Mouse (Mus musculus): ENCODE results near the gene Crim1. TPM values are rescaled to one million over a fixed set of nuclear protein-coding genes. Genes with fewer than 3 reads are reported as not detected.

Crim1 gene
- polyA plus RNA-seq, 2 experiments = 10.5 to 22.9 TPM

GRCm38 (mm10) chr17:78280991-78281712 lies 81.1 kb downstream of the Crim1 start:
- no peak for TF ChIP-seq POLR2A (IDR thresholded peaks at IDR 0.05; ENCODE audit: borderline replicate concordance, extremely low read depth, insufficient read depth, insufficient read length)
- 62% methylated on average over 18 of the region's 18 CpGs for WGBS
- peaks cover 11% of the 10 kb centered on the region; the same call in 1 of the 2 replicates for H3K36me3 ChIP-seq (ENCODE audit: control insufficient read depth, insufficient read depth, low read length)
- H3K9ac ChIP-seq (ENCODE audit: low read depth, low read length, severe bottlenecking) = no peak overlapping the region
- H3K27me3 ChIP-seq (ENCODE audit: control insufficient read depth, insufficient read depth, low read length) = no peaks in the 10 kb centered on the region
- no peak overlapping the region for H3K4me3 ChIP-seq (replicated peaks; ENCODE audit: low read length)
- H3K4me1 ChIP-seq (ENCODE audit: control insufficient read depth, insufficient read depth, low read length) = peaks cover 8% of the 10 kb centered on the region
- no peak overlapping the region for H3K27ac ChIP-seq (replicated peaks; ENCODE audit: low read depth, low read length)
- DNase-seq (ENCODE audit: low spot score) (no peak), ATAC-seq (ENCODE audit: low FRiP score, low read depth) (no peak)
- H3K9me3 ChIP-seq (ENCODE audit: control insufficient read depth, low read length) = no peaks in the 10 kb centered on the region
- no peak overlapping the region for H3K4me2 ChIP-seq (replicated peaks; ENCODE audit: low read depth, low read length, severe bottlenecking)

- H3K4me2 ChIP-seq (replicated peaks; ENCODE audit: low read depth, low read length, severe bottlenecking) = no peak overlapping the region
- H3K9me3 ChIP-seq (ENCODE audit: control insufficient read depth, low read length) = no peaks in the 10 kb centered on the region
- DNase-seq (ENCODE audit: low spot score) = peak; percentile 44
- ATAC-seq (ENCODE audit: low FRiP score, low read depth) = no peak
- 56% methylated on average over 11 of the region's 11 CpGs for WGBS
- H3K4me3 ChIP-seq (replicated peaks; ENCODE audit: low read length) = no peak overlapping the region
- H3K36me3 ChIP-seq (ENCODE audit: control insufficient read depth, insufficient read depth, low read length) = peaks cover 14% of the 10 kb centered on the region; the same call in 1 of the 2 replicates
- H3K4me1 ChIP-seq (ENCODE audit: control insufficient read depth, insufficient read depth, low read length) = peaks cover 8% of the 10 kb centered on the region
- H3K27me3 ChIP-seq (ENCODE audit: control insufficient read depth, insufficient read depth, low read length) = no peaks in the 10 kb centered on the region
- no peak for TF ChIP-seq POLR2A (IDR thresholded peaks at IDR 0.05; ENCODE audit: borderline replicate concordance, extremely low read depth, insufficient read depth, insufficient read length)
- no peak overlapping the region for H3K9ac ChIP-seq (ENCODE audit: low read depth, low read length, severe bottlenecking)
- H3K27ac ChIP-seq (replicated peaks; ENCODE audit: low read depth, low read length) = 0 out of 2 replicates have a peak overlapping the region, but pooled peaks have one; percentile 6
Measured at GRCm38 (mm10) chr17:78283271-78283992, 83.4 kb downstream of the Crim1 start.

DNA sequence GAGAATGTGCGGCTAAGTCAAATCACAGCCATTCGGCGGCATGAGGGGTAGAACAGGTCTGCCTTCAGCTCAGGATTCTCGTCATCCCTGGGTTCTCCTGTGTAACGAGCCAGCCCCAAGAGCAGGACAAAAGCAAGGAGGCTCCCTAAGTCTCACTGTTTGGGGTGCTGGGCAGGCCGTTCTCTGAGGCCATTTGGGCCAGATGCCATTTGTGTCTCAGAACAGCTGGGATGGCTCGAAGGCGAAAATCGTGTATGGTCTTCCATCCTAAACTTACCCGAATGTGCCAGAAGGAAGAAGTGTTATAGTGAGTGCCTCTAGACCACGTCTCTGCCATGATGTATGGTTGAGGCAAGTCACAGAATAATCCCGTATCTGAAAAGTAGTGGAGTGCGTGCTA lies 86.0 kb downstream of the Crim1 start:
- Histone ChIP-seq H3K4me2 (replicated peaks; ENCODE audit: low read depth, low read length, severe bottlenecking) (no peak overlapping the region), H3K4me3 (replicated peaks; ENCODE audit: low read length) (no peak overlapping the region), H3K36me3 (ENCODE audit: control insufficient read depth, insufficient read depth, low read length) (peaks cover 14% of the 10 kb centered on the region; the same call in 1 of the 2 replicates), H3K9me3 (ENCODE audit: control insufficient read depth, low read length) (no peaks in the 10 kb centered on the region), H3K27me3 (ENCODE audit: control insufficient read depth, insufficient read depth, low read length) (no peaks in the 10 kb centered on the region), H3K27ac (replicated peaks; ENCODE audit: low read depth, low read length) (no peak overlapping the region), H3K4me1 (ENCODE audit: control insufficient read depth, insufficient read depth, low read length) (peaks cover 8% of the 10 kb centered on the region), H3K9ac (ENCODE audit: low read depth, low read length, severe bottlenecking) (no peak overlapping the region)
- no peak for DNase-seq (ENCODE audit: low spot score)
- ATAC-seq (ENCODE audit: low FRiP score, low read depth) = no peak
- TF ChIP-seq POLR2A (IDR thresholded peaks at IDR 0.05; ENCODE audit: borderline replicate concordance, extremely low read depth, insufficient read depth, insufficient read length) = no peak
- 80% methylated on average over 13 of the region's 13 CpGs for WGBS

DNA sequence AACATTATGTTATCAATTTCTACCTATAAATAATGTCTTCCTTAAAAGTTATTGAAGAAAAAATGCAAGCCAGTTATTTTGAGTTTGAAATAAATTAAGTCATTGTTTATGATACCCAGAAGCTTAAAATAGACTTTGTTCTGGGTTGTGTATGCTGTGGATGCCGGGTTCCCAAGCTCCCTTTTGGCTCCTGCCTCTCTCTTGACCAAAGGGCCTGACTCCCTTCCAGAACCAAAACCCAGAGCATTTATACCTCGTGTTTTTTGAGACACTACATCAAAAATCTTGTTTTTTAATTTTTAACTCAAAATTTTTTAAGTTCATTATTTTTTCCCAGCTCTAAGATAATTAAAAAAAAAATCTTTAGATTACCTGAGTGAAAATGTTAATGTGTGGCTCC lies 87.3 kb downstream of the Crim1 start:
- Histone ChIP-seq H3K9me3 (ENCODE audit: control insufficient read depth, low read length) (no peaks in the 10 kb centered on the region), H3K27me3 (ENCODE audit: control insufficient read depth, insufficient read depth, low read length) (no peaks in the 10 kb centered on the region), H3K4me1 (ENCODE audit: control insufficient read depth, insufficient read depth, low read length) (peaks cover 5% of the 10 kb centered on the region; the same call in 1 of the 2 replicates), H3K4me3 (replicated peaks; ENCODE audit: low read length) (no peak overlapping the region), H3K36me3 (ENCODE audit: control insufficient read depth, insufficient read depth, low read length) (peaks cover 12% of the 10 kb centered on the region; the same call in 1 of the 2 replicates), H3K9ac (ENCODE audit: low read depth, low read length, severe bottlenecking) (no peak overlapping the region), H3K4me2 (replicated peaks; ENCODE audit: low read depth, low read length, severe bottlenecking) (no peak overlapping the region), H3K27ac (replicated peaks; ENCODE audit: low read depth, low read length) (no peak overlapping the region)
- no peak for DNase-seq (ENCODE audit: low spot score)
- ATAC-seq (ENCODE audit: low FRiP score, low read depth) = no peak
- 70% methylated on average over 2 of the region's 2 CpGs for WGBS
- TF ChIP-seq POLR2A (IDR thresholded peaks at IDR 0.05; ENCODE audit: borderline replicate concordance, extremely low read depth, insufficient read depth, insufficient read length) = no peak

DNA sequence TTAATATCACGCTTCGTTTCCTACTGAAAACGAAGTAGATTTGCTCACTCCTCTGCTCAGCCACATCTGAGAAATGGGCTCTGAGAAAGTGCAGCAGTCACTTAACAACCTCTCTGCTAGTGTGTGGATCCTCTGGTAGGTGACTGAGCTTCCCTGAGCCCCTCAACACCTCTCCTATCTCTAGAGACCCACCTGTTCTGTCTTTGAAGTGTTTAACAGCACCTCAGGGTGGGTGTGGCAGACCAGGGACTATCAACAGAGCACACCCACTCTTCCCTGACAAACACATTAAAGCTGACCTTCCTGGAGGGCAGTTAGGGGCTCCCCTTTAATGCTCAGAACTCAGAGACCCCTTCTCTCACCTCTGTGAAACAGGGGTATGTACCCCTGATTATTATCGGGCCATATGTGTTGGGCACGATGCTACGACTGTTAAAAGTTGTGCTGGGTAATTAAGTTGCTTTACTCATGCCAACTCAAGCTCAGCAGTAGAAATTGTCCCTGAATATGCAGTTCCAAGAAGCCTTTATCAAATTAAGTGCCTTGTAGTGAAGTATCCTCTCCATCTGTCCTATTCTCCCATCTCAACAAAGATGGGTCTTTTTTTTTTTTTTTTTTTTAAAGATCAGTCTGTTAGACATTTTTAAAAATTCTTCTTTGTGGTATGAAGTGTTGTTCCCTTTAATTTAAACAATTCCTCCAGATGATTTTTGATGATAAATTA lies 90.3 kb downstream of the Crim1 start:
- Histone ChIP-seq H3K4me3 (replicated peaks; ENCODE audit: low read length) (no peak overlapping the region), H3K9me3 (ENCODE audit: control insufficient read depth, low read length) (no peaks in the 10 kb centered on the region), H3K27me3 (ENCODE audit: control insufficient read depth, insufficient read depth, low read length) (no peaks in the 10 kb centered on the region), H3K4me2 (replicated peaks; ENCODE audit: low read depth, low read length, severe bottlenecking) (no peak overlapping the region), H3K9ac (ENCODE audit: low read depth, low read length, severe bottlenecking) (no peak overlapping the region), H3K27ac (replicated peaks; ENCODE audit: low read depth, low read length) (no peak overlapping the region), H3K4me1 (ENCODE audit: control insufficient read depth, insufficient read depth, low read length) (no peaks in the 10 kb centered on the region), H3K36me3 (ENCODE audit: control insufficient read depth, insufficient read depth, low read length) (peaks cover 21% of the 10 kb centered on the region; the same call in 1 of the 2 replicates)
- WGBS = 86% methylated on average over 6 of the region's 6 CpGs
- no peak for TF ChIP-seq POLR2A (IDR thresholded peaks at IDR 0.05; ENCODE audit: borderline replicate concordance, extremely low read depth, insufficient read depth, insufficient read length)
- DNase-seq (ENCODE audit: low spot score) = no peak
- no peak for ATAC-seq (ENCODE audit: low FRiP score, low read depth)

Measured in limb, embryonic 14.5 days (tissue).